Mouse (Mus musculus): ENCODE data around the gene H2afz. TPM values are rescaled to one million over a fixed set of nuclear protein-coding genes. Genes with fewer than 3 reads are reported as not detected.

H2afz gene
- total RNA-seq, 4 experiments from 2014 or later, result 52.4 to 76.5 (median 66.3) TPM

Other genes with a start within 250 kb of the H2afz start
- gene Ddit4l, start 242.9 kb upstream of the H2afz start, total RNA-seq (2022), result 1 to 10 TPM; 2.5 to 3.1 (median 2.8) TPM
- gene Gm21962, start 193.0 kb upstream of the H2afz start, total RNA-seq (2022), result not detected
- gene Dnajb14, start 3.2 kb downstream of the H2afz start, total RNA-seq (2022), result 10 to 100 TPM in 2 of 4 experiments, 1 to 10 TPM in 2; 8.4 to 13.3 (median 10.8) TPM
- 100 to 1,000 TPM in 1 of 4 experiments, 10 to 100 TPM in 3; 87.5 to 104 (median 90.4) TPM for gene Lamtor3, start 54.0 kb downstream of the H2afz start, total RNA-seq (2022)
- gene Dapp1, start 117.1 kb downstream of the H2afz start, total RNA-seq (2022), result 1 to 10 TPM; 5.5 to 9.2 (median 6.6) TPM
- 10 to 100 TPM; 40.6 to 58.5 (median 50.8) TPM for gene 1110002E22Rik, start 200.6 kb downstream of the H2afz start, total RNA-seq (2022)
- 1 to 10 TPM in 2 of 4 experiments, under 1 TPM in 2; 0.76 to 1.6 (median 1.1) TPM for gene Gm5105, start 202.9 kb downstream of the H2afz start, total RNA-seq (2022)